Mouse (Mus musculus): ENCODE measurements around the gene Sema4d.

GRCm38 (mm10) chr13:51758428-51758827 is 35.1 kb downstream of the Sema4d start:
- TF ChIP-seq EP300 (IDR thresholded peaks at IDR 0.05; ENCODE audit: low read depth) (no peak), CTCF (IDR thresholded peaks at IDR 0.05; ENCODE audit: low read depth) (no peak)

All from liver, postnatal 0 days (tissue).